ENCODE assay signal across 28 mouse cellular contexts in genomic region chr1:80040409-80040808, GRCm38 (mm10).
DNase-seq lines count a peak whose midpoint lies in the region; ATAC-seq lines count a peak whose summit lies in the region.
"Had no signal": no experiment of that assay in that cellular context is flagged by ENCODE, and none has a peak within 500 bp of the region (broad histone marks: within the 10 kb centered on the region; RNA-seq: fewer than 3 reads in every experiment).

No protein-coding gene starts in this region.

- 0 out of 2 replicates have a peak, but pooled peaks cover 3% of the 10 kb centered on the region for H3K27me3 ChIP-seq in forebrain, embryonic 15.5 days
- H3K27me3 ChIP-seq in forebrain, embryonic 11.5 days (ENCODE audit: control insufficient read depth, insufficient read depth, low read length) = no peaks in the 10 kb centered on the region
- no peaks in the 10 kb centered on the region for H3K27me3 ChIP-seq in liver, embryonic 11.5 days (replicated peaks; ENCODE audit: control insufficient read depth, insufficient read depth, low read length)
- no peaks in the 10 kb centered on the region; the same call in 1 of the 2 replicates for H3K27me3 ChIP-seq in liver, embryonic 12.5 days (replicated peaks)
- H3K27me3 ChIP-seq in neural tube, embryonic 15.5 days (replicated peaks) = no peaks in the 10 kb centered on the region
- H3K27me3 ChIP-seq: CH12.LX; embryonic facial prominence, embryonic 13.5 days; hindbrain, embryonic 12.5 days; limb, embryonic 15.5 days; midbrain, embryonic 12.5 days had no signal

- H3K27ac ChIP-seq in forebrain, embryonic 15.5 days (replicated peaks) = no peak overlapping the region
- H3K27ac ChIP-seq in forebrain, embryonic 11.5 days (ENCODE audit: low read depth, low read length) = no peak overlapping the region
- H3K27ac ChIP-seq in liver, embryonic 11.5 days (ENCODE audit: low read depth, low read length) = no peak overlapping the region
- no peak overlapping the region for H3K27ac ChIP-seq in liver, embryonic 12.5 days
- H3K27ac ChIP-seq in neural tube, embryonic 15.5 days (replicated peaks) = no peak overlapping the region
- H3K27ac ChIP-seq: embryonic facial prominence, embryonic 13.5 days; forebrain, embryonic 12.5 days; hindbrain, embryonic 12.5 days; limb, embryonic 15.5 days; midbrain, embryonic 12.5 days had no signal

- H3K4me3 ChIP-seq in forebrain, embryonic 15.5 days = no peak overlapping the region
- no peak overlapping the region for H3K4me3 ChIP-seq in forebrain, embryonic 11.5 days (ENCODE audit: low read depth, low read length)
- H3K4me3 ChIP-seq in liver, embryonic 11.5 days (ENCODE audit: low read depth, low read length) = no peak overlapping the region
- H3K4me3 ChIP-seq in liver, embryonic 12.5 days = no peak overlapping the region
- no peak overlapping the region for H3K4me3 ChIP-seq in neural tube, embryonic 15.5 days (replicated peaks)
- H3K4me3 ChIP-seq: embryonic facial prominence, embryonic 13.5 days; forebrain, embryonic 12.5 days; hindbrain, embryonic 12.5 days; limb, embryonic 15.5 days; midbrain, embryonic 12.5 days had no signal

- H3K9ac ChIP-seq in forebrain, embryonic 15.5 days (replicated peaks) = no peak overlapping the region
- no peak overlapping the region for H3K9ac ChIP-seq in forebrain, embryonic 11.5 days (ENCODE audit: low read length)
- H3K9ac ChIP-seq in liver, embryonic 11.5 days (ENCODE audit: low read depth, low read length) = no peak overlapping the region
- H3K9ac ChIP-seq in liver, embryonic 12.5 days = no peak overlapping the region
- no peak overlapping the region for H3K9ac ChIP-seq in neural tube, embryonic 15.5 days (replicated peaks)
- H3K9ac ChIP-seq: embryonic facial prominence, embryonic 13.5 days; forebrain, embryonic 12.5 days; hindbrain, embryonic 12.5 days; limb, embryonic 15.5 days; lung, embryonic 14.5 days; midbrain, embryonic 12.5 days had no signal

- ATAC-seq in forebrain, embryonic 15.5 days (replicated peaks) = peak; percentile 41; the same call in 1 of the 2 replicates
- ATAC-seq in forebrain, embryonic 11.5 days (replicated peaks; ENCODE audit: low FRiP score) = no peak
- ATAC-seq in liver, embryonic 11.5 days (replicated peaks; ENCODE audit: low FRiP score) = peak; percentile 54
- peak; percentile 75 for ATAC-seq in liver, embryonic 12.5 days
- ATAC-seq in megakaryocyte-erythroid progenitor cell, adult 5-6 weeks (replicated peaks; ENCODE audit: low FRiP score, low TSS enrichment, poor library complexity, severe bottlenecking) = peak; percentile 67
- no peak for ATAC-seq in neural tube, embryonic 15.5 days (ENCODE audit: low FRiP score)
- ATAC-seq: intestine, postnatal 0 days had no signal

- no peaks in the 10 kb centered on the region for H3K36me3 ChIP-seq in forebrain, embryonic 15.5 days
- H3K36me3 ChIP-seq in forebrain, embryonic 11.5 days (ENCODE audit: control insufficient read depth, insufficient read depth, low read length) = no peaks in the 10 kb centered on the region
- H3K36me3 ChIP-seq in liver, embryonic 11.5 days (ENCODE audit: control insufficient read depth, insufficient read depth, low read length) = no peaks in the 10 kb centered on the region
- H3K36me3 ChIP-seq in liver, embryonic 12.5 days = no peaks in the 10 kb centered on the region
- no peaks in the 10 kb centered on the region for H3K36me3 ChIP-seq in neural tube, embryonic 15.5 days
- H3K36me3 ChIP-seq: embryonic facial prominence, embryonic 13.5 days; forebrain, embryonic 12.5 days; hindbrain, embryonic 12.5 days; limb, embryonic 15.5 days; midbrain, embryonic 12.5 days had no signal

- H3K9me3 ChIP-seq in forebrain, embryonic 15.5 days = no peaks in the 10 kb centered on the region
- no peaks in the 10 kb centered on the region for H3K9me3 ChIP-seq in forebrain, embryonic 11.5 days (ENCODE audit: control insufficient read depth, low read length)
- H3K9me3 ChIP-seq in liver, embryonic 11.5 days (ENCODE audit: control insufficient read depth, low read length) = no peaks in the 10 kb centered on the region
- no peaks in the 10 kb centered on the region for H3K9me3 ChIP-seq in liver, embryonic 12.5 days (replicated peaks)
- no peaks in the 10 kb centered on the region for H3K9me3 ChIP-seq in neural tube, embryonic 15.5 days (replicated peaks)
- H3K9me3 ChIP-seq: embryonic facial prominence, embryonic 13.5 days; forebrain, embryonic 12.5 days; hindbrain, embryonic 12.5 days; limb, embryonic 15.5 days; midbrain, embryonic 12.5 days had no signal

- DNase-seq in forebrain, embryonic 11.5 days (ENCODE audit: low spot score) = no peak
- no peak for DNase-seq in liver, embryonic 11.5 days (ENCODE audit: low spot score)
- no peak for DNase-seq in liver
- DNase-seq: adrenal gland, adult 8-10 months; cerebellum, adult 11 months; cerebellum, adult 9-11 months; gastrocnemius, postnatal 10 days; heart, postnatal 36 days; kidney, adult 9 months; kidney, postnatal 10 days; layer of hippocampus, postnatal 36 days; left cerebral cortex, postnatal 4 days; lung, embryonic 14.5 days; lung, postnatal 14 days; right cerebral cortex, adult 18-20 months; spleen, adult 18-20 months; thymus, postnatal 14 days had no signal

- 90% methylated on average over 3 of the region's 3 CpGs for WGBS in forebrain, embryonic 15.5 days
- 93% methylated on average over 3 of the region's 3 CpGs for WGBS in forebrain, embryonic 11.5 days
- WGBS in liver, embryonic 11.5 days = 63% methylated on average over 3 of the region's 3 CpGs
- WGBS in liver, embryonic 12.5 days (ENCODE audit: insufficient replicate concordance) = 52% methylated on average over 3 of the region's 3 CpGs
- 80% methylated on average over 3 of the region's 3 CpGs for WGBS in neural tube, embryonic 15.5 days

- H3K4me1 ChIP-seq in forebrain, embryonic 15.5 days = no peaks in the 10 kb centered on the region
- no peaks in the 10 kb centered on the region for H3K4me1 ChIP-seq in forebrain, embryonic 11.5 days (replicated peaks; ENCODE audit: control insufficient read depth, insufficient read depth, low read length)
- H3K4me1 ChIP-seq in liver, embryonic 11.5 days (replicated peaks; ENCODE audit: control insufficient read depth, insufficient read depth, low read length) = no peaks in the 10 kb centered on the region
- 0 out of 2 replicates have a peak, but pooled peaks cover 3% of the 10 kb centered on the region for H3K4me1 ChIP-seq in liver, embryonic 12.5 days
- H3K4me1 ChIP-seq in neural tube, embryonic 15.5 days = no peaks in the 10 kb centered on the region
- H3K4me1 ChIP-seq: embryonic facial prominence, embryonic 13.5 days; forebrain, embryonic 12.5 days; hindbrain, embryonic 12.5 days; limb, embryonic 15.5 days; midbrain, embryonic 12.5 days had no signal

- no peak overlapping the region for H3K4me2 ChIP-seq in forebrain, embryonic 15.5 days (replicated peaks)
- no peak overlapping the region for H3K4me2 ChIP-seq in forebrain, embryonic 11.5 days (ENCODE audit: low read depth, low read length, severe bottlenecking)
- H3K4me2 ChIP-seq in liver, embryonic 11.5 days = no peak overlapping the region
- H3K4me2 ChIP-seq in liver, embryonic 12.5 days = no peak overlapping the region
- no peak overlapping the region for H3K4me2 ChIP-seq in neural tube, embryonic 15.5 days
- H3K4me2 ChIP-seq: embryonic facial prominence, embryonic 13.5 days; forebrain, embryonic 12.5 days; hindbrain, embryonic 12.5 days; limb, embryonic 15.5 days; lung, embryonic 14.5 days; midbrain, embryonic 12.5 days had no signal

Comparison
In these comparisons a context has a peak if more than half of its experiments do, and no peak if none do; other contexts are left out.
1. ATAC-seq: peak in forebrain, embryonic 15.5 days (single experiment), liver, embryonic 11.5 days (single experiment), liver, embryonic 12.5 days (single experiment) and megakaryocyte-erythroid progenitor cell, adult 5-6 weeks (single experiment); none in forebrain, embryonic 11.5 days (single experiment) and neural tube, embryonic 15.5 days (single experiment).